Mouse (Mus musculus): ENCODE measurements around the gene Arhgef3. TPM values are rescaled to one million over a fixed set of nuclear protein-coding genes. Genes with fewer than 3 reads are reported as not detected.
"Not testable (repeated sequence)": the region's sequence is repeated elsewhere in the genome, so short reads cannot be mapped to it uniquely, and the experiment has no call there.

Gene Arhgef3
- polyA plus RNA-seq, 1 experiment from 2014 or later = 6.6 TPM

- not testable (repeated sequence) for H3K4me3 ChIP-seq (replicated peaks); H3K27ac ChIP-seq (replicated peaks); H3K9me3 ChIP-seq (replicated peaks); H3K4me2 ChIP-seq; H3K9ac ChIP-seq; H3K27me3 ChIP-seq; H3K36me3 ChIP-seq (replicated peaks); ATAC-seq (ENCODE audit: insufficient read depth); H3K4me1 ChIP-seq (replicated peaks)
- 66% methylated on average over 10 of the region's 10 CpGs for WGBS (ENCODE audit: insufficient replicate concordance)
Observed at GRCm38 (mm10) chr14:27246948-27247347, 132.2 kb downstream of the Arhgef3 start.

- Histone ChIP-seq H3K4me1 (replicated peaks) (no peaks in the 10 kb centered on the region), H3K4me2 (no peak overlapping the region)
- ATAC-seq (ENCODE audit: insufficient read depth) = no peak
Observed at GRCm38 (mm10) chr14:27249121-27249520, 134.4 kb downstream of the Arhgef3 start.

GRCm38 (mm10) chr14:27250281-27250789, 135.6 kb downstream of the Arhgef3 start:
- H3K27ac ChIP-seq (replicated peaks) = no peak overlapping the region
- no peak overlapping the region for H3K4me2 ChIP-seq
- no peak for ATAC-seq (ENCODE audit: insufficient read depth)
- H3K9me3 ChIP-seq (replicated peaks) = no peaks in the 10 kb centered on the region
- H3K9ac ChIP-seq = no peak overlapping the region
- H3K27me3 ChIP-seq = no peaks in the 10 kb centered on the region
- H3K4me1 ChIP-seq (replicated peaks) = no peaks in the 10 kb centered on the region
- H3K4me3 ChIP-seq (replicated peaks) = no peak overlapping the region
- H3K36me3 ChIP-seq (replicated peaks) = no peaks in the 10 kb centered on the region
- WGBS (ENCODE audit: insufficient replicate concordance) = 45% methylated on average over 7 of the region's 7 CpGs

More at GRCm38 (mm10) chr14:27249121-27249520, 134.4 kb downstream of the Arhgef3 start:
- H3K27me3 ChIP-seq = no peaks in the 10 kb centered on the region
- H3K9me3 ChIP-seq (replicated peaks) = no peaks in the 10 kb centered on the region
- H3K27ac ChIP-seq (replicated peaks) = no peak overlapping the region
- H3K4me3 ChIP-seq (replicated peaks) = no peak overlapping the region
- H3K36me3 ChIP-seq (replicated peaks) = no peaks in the 10 kb centered on the region
- WGBS (ENCODE audit: insufficient replicate concordance) = 82% methylated on average over 1 of the region's 1 CpGs
- no peak overlapping the region for H3K9ac ChIP-seq

- Histone ChIP-seq H3K9ac (no peak overlapping the region), H3K9me3 (replicated peaks) (no peaks in the 10 kb centered on the region), H3K4me3 (replicated peaks) (no peak overlapping the region), H3K27ac (replicated peaks) (no peak overlapping the region), H3K36me3 (replicated peaks) (no peaks in the 10 kb centered on the region), H3K4me1 (replicated peaks) (no peaks in the 10 kb centered on the region), H3K27me3 (no peaks in the 10 kb centered on the region), H3K4me2 (no peak overlapping the region)
- 62% methylated on average over 5 of the region's 5 CpGs for WGBS (ENCODE audit: insufficient replicate concordance)
- no peak for ATAC-seq (ENCODE audit: insufficient read depth)
Observed at GRCm38 (mm10) chr14:27253391-27253790, 138.7 kb downstream of the Arhgef3 start.

- Histone ChIP-seq H3K27ac (replicated peaks) (no peak overlapping the region), H3K4me2 (no peak overlapping the region), H3K36me3 (replicated peaks) (no peaks in the 10 kb centered on the region), H3K4me1 (replicated peaks) (no peaks in the 10 kb centered on the region), H3K9ac (no peak overlapping the region), H3K4me3 (replicated peaks) (no peak overlapping the region), H3K9me3 (replicated peaks) (no peaks in the 10 kb centered on the region), H3K27me3 (no peaks in the 10 kb centered on the region)
- 48% methylated on average over 6 of the region's 6 CpGs for WGBS (ENCODE audit: insufficient replicate concordance)
- ATAC-seq (ENCODE audit: insufficient read depth) = no peak
Observed at GRCm38 (mm10) chr14:27262349-27262748, 147.7 kb downstream of the Arhgef3 start.

GRCm38 (mm10) chr14:27266601-27267000, 151.9 kb downstream of the Arhgef3 start:
- no peaks in the 10 kb centered on the region for H3K27me3 ChIP-seq
- H3K4me1 ChIP-seq (replicated peaks) = no peaks in the 10 kb centered on the region
- no peak overlapping the region for H3K9ac ChIP-seq
- H3K9me3 ChIP-seq (replicated peaks) = no peaks in the 10 kb centered on the region
- H3K4me3 ChIP-seq (replicated peaks) = no peak overlapping the region
- no peak overlapping the region for H3K4me2 ChIP-seq
- H3K27ac ChIP-seq (replicated peaks) = no peak overlapping the region
- 61% methylated on average over 1 of the region's 1 CpGs for WGBS (ENCODE audit: insufficient replicate concordance)
- no peak for ATAC-seq (ENCODE audit: insufficient read depth)
- no peaks in the 10 kb centered on the region for H3K36me3 ChIP-seq (replicated peaks)

GRCm38 (mm10) chr14:27268137-27268536, 153.4 kb downstream of the Arhgef3 start:
- Histone ChIP-seq H3K4me2 (no peak overlapping the region), H3K9me3 (replicated peaks) (no peaks in the 10 kb centered on the region), H3K4me3 (replicated peaks) (no peak overlapping the region), H3K9ac (no peak overlapping the region), H3K27me3 (no peaks in the 10 kb centered on the region), H3K36me3 (replicated peaks) (no peaks in the 10 kb centered on the region), H3K27ac (replicated peaks) (no peak overlapping the region), H3K4me1 (replicated peaks) (no peaks in the 10 kb centered on the region)
- WGBS (ENCODE audit: insufficient replicate concordance) = 28% methylated on average over 5 of the region's 5 CpGs
- ATAC-seq (ENCODE audit: insufficient read depth) = no peak

- no peak overlapping the region for H3K27ac ChIP-seq (replicated peaks)
- no peak overlapping the region for H3K4me2 ChIP-seq
- H3K4me1 ChIP-seq (replicated peaks) = no peaks in the 10 kb centered on the region
- H3K9ac ChIP-seq = no peak overlapping the region
- no peaks in the 10 kb centered on the region for H3K27me3 ChIP-seq
- ATAC-seq (ENCODE audit: insufficient read depth) = no peak
- H3K36me3 ChIP-seq (replicated peaks) = no peaks in the 10 kb centered on the region
- H3K4me3 ChIP-seq (replicated peaks) = no peak overlapping the region
- no peaks in the 10 kb centered on the region for H3K9me3 ChIP-seq (replicated peaks)
- WGBS (ENCODE audit: insufficient replicate concordance) = 65% methylated on average over 16 of the region's 16 CpGs
Observed at GRCm38 (mm10) chr14:27268986-27269700, 154.4 kb downstream of the Arhgef3 start.

GRCm38 (mm10) chr14:27269836-27270235, 155.1 kb downstream of the Arhgef3 start:
- H3K4me3 ChIP-seq (replicated peaks) = no peak overlapping the region
- 45% methylated on average over 4 of the region's 4 CpGs for WGBS (ENCODE audit: insufficient replicate concordance)

GRCm38 (mm10) chr14:27270466-27270865, 155.8 kb downstream of the Arhgef3 start:
- H3K9me3 ChIP-seq (replicated peaks) = no peaks in the 10 kb centered on the region
- H3K27ac ChIP-seq (replicated peaks) = no peak overlapping the region
- no peaks in the 10 kb centered on the region for H3K36me3 ChIP-seq (replicated peaks)
- no peaks in the 10 kb centered on the region for H3K4me1 ChIP-seq (replicated peaks)
- no peak overlapping the region for H3K4me3 ChIP-seq (replicated peaks)
- no peak for ATAC-seq (ENCODE audit: insufficient read depth)
- H3K4me2 ChIP-seq = no peak overlapping the region
- 65% methylated on average over 4 of the region's 4 CpGs for WGBS (ENCODE audit: insufficient replicate concordance)
- H3K27me3 ChIP-seq = no peaks in the 10 kb centered on the region
- H3K9ac ChIP-seq = no peak overlapping the region

More at GRCm38 (mm10) chr14:27269836-27270235, 155.1 kb downstream of the Arhgef3 start:
- ATAC-seq (ENCODE audit: insufficient read depth) = no peak
- Histone ChIP-seq H3K27ac (replicated peaks) (no peak overlapping the region), H3K4me2 (no peak overlapping the region), H3K4me1 (replicated peaks) (no peaks in the 10 kb centered on the region), H3K36me3 (replicated peaks) (no peaks in the 10 kb centered on the region), H3K27me3 (no peaks in the 10 kb centered on the region), H3K9ac (no peak overlapping the region), H3K9me3 (replicated peaks) (no peaks in the 10 kb centered on the region)

GRCm38 (mm10) chr14:27271371-27272071, 156.8 kb downstream of the Arhgef3 start:
- Histone ChIP-seq H3K36me3 (replicated peaks) (no peaks in the 10 kb centered on the region), H3K27me3 (no peaks in the 10 kb centered on the region), H3K27ac (replicated peaks) (no peak overlapping the region), H3K4me1 (replicated peaks) (no peaks in the 10 kb centered on the region), H3K4me3 (replicated peaks) (no peak overlapping the region), H3K4me2 (no peak overlapping the region), H3K9me3 (replicated peaks) (no peaks in the 10 kb centered on the region), H3K9ac (no peak overlapping the region)
- ATAC-seq (ENCODE audit: insufficient read depth) = no peak
- 64% methylated on average over 10 of the region's 10 CpGs for WGBS (ENCODE audit: insufficient replicate concordance)

Data from liver, embryonic 15.5 days (tissue).